Mouse (Mus musculus) hindbrain, embryonic 10.5 days (tissue): ENCODE measurements at regions not wholly inside any gene's neighbourhood (a gene's known extent, or its start where the extent isn't known, plus 50 kb on each side); places are given as distances from the start of the nearest gene placed in this dataset.
"Not testable (repeated sequence)": the region's sequence is repeated elsewhere in the genome, so short reads cannot be mapped to it uniquely, and the experiment has no call there.

ENCODE experiments used
- DNase-seq: peaks from one replicate; pipeline ENCODE4 v3.0.0-alpha.2; 2017; ENCODE audit warnings: low spot score
- H3K27ac ChIP-seq: fragments of 300-500 bp; sonication (generic); 2 replicates; pipeline ENCODE4 v1.5.1; 2016; ENCODE audit warnings: mild to moderate bottlenecking, moderate library complexity
- H3K27me3 ChIP-seq: fragments of 300-500 bp; sonication (generic); 2 replicates; pipeline ENCODE4 v1.6.1; 2016; ENCODE audit warnings: mild to moderate bottlenecking; ENCODE audit not compliant: poor library complexity, insufficient read depth, severe bottlenecking
- H3K36me3 ChIP-seq: fragments of 300-500 bp; sonication (generic); 2 replicates; pipeline ENCODE4 v1.6.1; 2016; ENCODE audit warnings: mild to moderate bottlenecking, moderate library complexity
- H3K4me1 ChIP-seq: fragments of 300-500 bp; sonication (generic); replicated peaks from 2 replicates; pipeline ENCODE4 v1.6.1; 2016; ENCODE audit warnings: mild to moderate bottlenecking
- H3K4me3 ChIP-seq: fragments of 300-500 bp; sonication (generic); 2 replicates; pipeline ENCODE4 v1.5.1; 2016; ENCODE audit warnings: mild to moderate bottlenecking, moderate library complexity
- H3K9me3 ChIP-seq: fragments of 300-500 bp; sonication (generic); 2 replicates; pipeline ENCODE4 v1.6.1; 2016; ENCODE audit warnings: mild to moderate bottlenecking, moderate library complexity
- WGBS: fragments of 180-500 bp; shearing (Covaris S2); methylation state at CpG from one replicate; pipeline ENCODE4 v1.1.7; 2016; 5-methylcytosine and 5-hydroxymethylcytosine counted together

DNA sequence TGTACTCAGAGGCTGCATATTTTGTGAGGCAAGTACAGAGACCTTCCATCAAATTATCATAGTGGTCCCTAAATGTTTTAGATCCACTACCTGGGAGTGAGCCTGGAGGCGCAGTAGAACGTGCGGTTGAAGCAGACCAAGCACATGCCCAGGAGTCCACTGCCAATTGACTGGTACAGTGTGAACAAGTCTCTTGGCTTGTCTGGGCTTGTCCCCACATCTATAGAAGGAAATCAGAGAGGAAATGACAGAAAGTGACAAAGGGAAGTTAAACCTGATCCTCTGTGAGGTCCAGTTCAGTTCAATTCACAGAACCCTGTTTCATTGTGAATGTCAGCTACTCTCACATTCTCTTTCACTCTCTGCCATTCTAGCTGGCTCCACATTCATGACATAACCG is 151.0 kb upstream of the 2610301B20Rik start:
- Histone ChIP-seq H3K27me3 (no peaks in the 10 kb centered on the region), H3K4me1 (no peaks in the 10 kb centered on the region), H3K9me3 (no peaks in the 10 kb centered on the region), H3K4me3 (no peak overlapping the region), H3K27ac (no peak overlapping the region), H3K36me3 (no peaks in the 10 kb centered on the region)
- 85% methylated on average over 4 of the region's 4 CpGs for WGBS
- DNase-seq: no peak

GRCm38 (mm10) chr4:10727894-10728293 is 146.4 kb upstream of the 2610301B20Rik start:
- WGBS: 86% methylated on average over 3 of the region's 3 CpGs
- no peak for DNase-seq
- H3K27ac ChIP-seq: no peak overlapping the region
- H3K4me1 ChIP-seq: no peaks in the 10 kb centered on the region
- H3K9me3 ChIP-seq: no peaks in the 10 kb centered on the region
- no peaks in the 10 kb centered on the region for H3K36me3 ChIP-seq
- H3K27me3 ChIP-seq: no peaks in the 10 kb centered on the region
- no peak overlapping the region for H3K4me3 ChIP-seq

DNA sequence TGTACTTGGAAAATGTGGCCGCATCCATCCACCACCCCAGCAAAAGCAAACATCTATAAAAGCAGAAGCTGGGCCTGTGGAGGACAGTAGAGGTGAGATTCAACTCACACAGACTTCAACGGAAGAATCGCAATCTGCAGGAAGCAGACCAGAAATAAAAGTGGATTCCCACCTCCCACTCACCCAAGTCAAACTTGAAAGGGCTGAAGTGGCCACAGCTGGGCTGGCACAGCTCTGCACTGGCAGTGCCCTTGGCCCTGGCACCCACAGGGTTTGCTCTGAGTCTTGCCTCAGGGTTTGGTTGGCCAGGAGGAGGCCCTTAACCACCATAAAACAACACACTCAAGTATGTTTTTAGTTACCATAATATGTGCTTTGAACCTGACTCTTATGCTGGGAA is 129.1 kb upstream of the 2610301B20Rik start:
- 90% methylated on average over 3 of the region's 3 CpGs for WGBS

DNA sequence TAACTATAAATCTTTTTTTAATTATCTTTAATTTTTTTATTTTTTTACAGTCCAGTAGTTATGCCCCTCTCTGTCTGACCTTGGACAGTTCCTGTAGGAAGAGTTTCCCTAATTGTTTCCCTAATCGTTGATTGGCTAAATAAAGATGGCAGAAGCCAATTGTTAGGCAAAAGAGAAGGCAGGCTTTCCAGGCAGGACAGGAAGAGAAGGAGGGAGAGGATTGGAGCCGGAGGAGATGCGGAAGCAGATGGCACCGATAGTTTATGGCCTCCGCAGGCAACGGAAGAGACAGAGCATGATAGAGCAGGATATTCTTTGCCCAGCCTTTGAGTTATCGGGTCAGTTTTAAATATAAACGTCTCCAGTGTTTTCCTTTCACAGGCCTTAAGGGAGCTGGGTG is 125.5 kb upstream of the 2610301B20Rik start:
- no peaks in the 10 kb centered on the region for H3K9me3 ChIP-seq
- no peaks in the 10 kb centered on the region for H3K27me3 ChIP-seq
- no peak for DNase-seq
- no peak overlapping the region for H3K4me3 ChIP-seq
- H3K27ac ChIP-seq: no peak overlapping the region
- 86% methylated on average over 8 of the region's 8 CpGs for WGBS
- H3K4me1 ChIP-seq: no peaks in the 10 kb centered on the region
- no peaks in the 10 kb centered on the region for H3K36me3 ChIP-seq

More for the DNA sequence above, 129.1 kb upstream of the 2610301B20Rik start:
- Histone ChIP-seq H3K36me3 (no peaks in the 10 kb centered on the region), H3K4me1 (no peaks in the 10 kb centered on the region), H3K9me3 (no peaks in the 10 kb centered on the region), H3K4me3 (no peak overlapping the region), H3K27ac (no peak overlapping the region), H3K27me3 (no peaks in the 10 kb centered on the region)
- no peak for DNase-seq

DNA sequence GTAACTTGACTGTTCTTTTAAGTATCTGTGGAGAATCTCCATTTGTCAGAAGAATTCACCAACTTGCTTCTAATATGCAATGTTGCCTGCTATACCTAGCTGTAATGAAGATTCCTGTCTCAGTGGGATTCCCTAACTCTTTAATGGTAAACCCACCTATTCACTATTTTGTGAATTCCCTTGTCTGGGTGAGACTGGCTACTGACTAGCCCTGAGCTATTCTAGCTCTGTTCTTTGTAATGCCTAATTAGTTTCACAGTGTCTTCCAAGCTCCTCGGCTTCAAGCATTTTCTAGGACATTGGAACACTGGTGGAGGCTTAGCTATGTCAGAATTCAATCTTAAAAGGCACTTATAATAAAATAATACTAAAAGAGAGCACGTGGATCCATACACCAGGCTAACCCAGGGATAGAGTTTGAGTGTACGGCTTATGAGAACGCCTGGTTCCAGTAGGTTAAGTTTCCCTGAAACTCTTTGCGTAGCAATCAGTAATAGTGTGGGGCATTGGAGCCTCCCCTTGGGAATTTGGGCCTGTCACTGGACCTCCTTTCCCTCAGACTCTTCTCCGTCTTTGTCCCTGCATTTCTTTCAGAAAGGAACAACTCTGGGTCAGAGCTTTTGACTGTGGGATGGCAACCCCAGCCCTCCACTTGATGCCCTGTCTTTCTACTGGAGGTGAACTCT is 123.8 kb upstream of the 2610301B20Rik start:
- H3K4me1 ChIP-seq: not testable (repeated sequence)

DNA sequence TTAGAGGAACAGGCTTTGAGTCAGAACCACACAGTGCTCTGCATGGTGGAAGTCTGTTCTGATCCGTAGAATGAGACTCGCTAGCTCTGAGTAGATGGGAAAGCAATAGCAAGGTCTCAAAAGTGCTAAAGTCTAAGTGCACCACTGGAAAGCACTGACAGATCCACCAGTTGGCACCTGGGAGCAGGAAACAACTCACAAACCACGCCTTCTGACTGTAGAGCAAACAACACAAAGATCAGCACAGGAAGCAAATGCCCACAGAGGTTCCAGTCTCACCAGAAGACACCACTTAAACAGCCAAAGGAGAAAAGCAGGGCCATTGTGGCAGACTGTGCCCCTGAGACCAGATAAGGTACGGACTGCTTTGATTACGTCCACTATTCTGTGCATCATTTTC is 121.1 kb upstream of the 2610301B20Rik start:
- 82% methylated on average over 5 of the region's 5 CpGs for WGBS
- no peak for DNase-seq
- no peak overlapping the region for H3K27ac ChIP-seq
- no peaks in the 10 kb centered on the region for H3K9me3 ChIP-seq
- no peaks in the 10 kb centered on the region for H3K27me3 ChIP-seq
- H3K4me3 ChIP-seq: no peak overlapping the region
- no peaks in the 10 kb centered on the region for H3K4me1 ChIP-seq
- no peaks in the 10 kb centered on the region for H3K36me3 ChIP-seq

More for the DNA sequence above, 123.8 kb upstream of the 2610301B20Rik start:
- DNase-seq, H3K9me3 ChIP-seq, H3K27ac ChIP-seq, H3K4me3 ChIP-seq, H3K27me3 ChIP-seq, H3K36me3 ChIP-seq: not testable (repeated sequence)
- WGBS: 63% methylated on average over 6 of the region's 6 CpGs

DNA sequence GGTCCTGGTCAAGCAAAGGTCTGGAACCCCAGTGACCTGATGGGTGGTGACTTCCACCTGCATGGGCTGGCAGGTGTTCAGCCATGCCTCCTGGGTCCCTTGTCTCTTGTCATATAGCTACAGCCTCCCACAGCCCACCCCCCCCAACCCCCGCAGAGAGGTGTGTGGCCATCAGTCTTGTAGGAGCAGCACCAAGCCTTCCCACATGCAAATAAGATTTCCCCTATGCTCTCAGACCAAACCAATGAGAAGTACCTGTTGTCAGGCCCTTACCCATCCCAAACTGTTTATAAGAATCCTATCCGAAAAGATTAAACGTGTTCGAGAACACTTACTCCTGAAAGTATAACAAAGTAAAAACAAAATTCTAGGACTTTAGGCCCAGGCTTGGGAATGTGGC is 114.8 kb upstream of the 2610301B20Rik start:
- no peaks in the 10 kb centered on the region for H3K9me3 ChIP-seq
- no peaks in the 10 kb centered on the region for H3K4me1 ChIP-seq
- no peaks in the 10 kb centered on the region for H3K27me3 ChIP-seq
- no peaks in the 10 kb centered on the region for H3K36me3 ChIP-seq
- no peak overlapping the region for H3K27ac ChIP-seq
- no peak for DNase-seq
- WGBS: 88% methylated on average over 4 of the region's 4 CpGs
- no peak overlapping the region for H3K4me3 ChIP-seq

DNA sequence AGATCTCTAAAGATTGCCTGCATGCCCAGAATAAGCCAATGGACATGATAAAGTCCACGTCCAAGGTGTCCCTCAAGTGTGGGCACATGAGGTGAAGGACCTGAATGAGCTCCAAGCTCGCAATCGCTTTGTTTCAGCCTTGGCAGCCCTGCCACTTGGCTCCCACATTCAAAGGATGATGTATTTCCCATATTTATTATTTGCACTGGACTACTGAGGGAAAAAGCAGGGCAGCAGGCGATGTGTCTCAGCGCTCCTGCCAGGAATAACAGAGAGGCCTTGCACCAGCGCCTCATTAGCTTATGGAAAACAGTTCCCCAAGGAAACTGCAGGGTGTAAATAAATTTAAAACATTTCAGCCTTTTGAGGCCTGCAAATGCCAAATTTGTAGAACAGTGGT is 106.6 kb upstream of the 2610301B20Rik start:
- Histone ChIP-seq H3K27me3 (no peaks in the 10 kb centered on the region), H3K27ac (no peak overlapping the region), H3K4me3 (no peak overlapping the region), H3K4me1 (no peaks in the 10 kb centered on the region), H3K9me3 (no peaks in the 10 kb centered on the region), H3K36me3 (no peaks in the 10 kb centered on the region)
- DNase-seq: no peak
- WGBS: 91% methylated on average over 6 of the region's 6 CpGs

DNA sequence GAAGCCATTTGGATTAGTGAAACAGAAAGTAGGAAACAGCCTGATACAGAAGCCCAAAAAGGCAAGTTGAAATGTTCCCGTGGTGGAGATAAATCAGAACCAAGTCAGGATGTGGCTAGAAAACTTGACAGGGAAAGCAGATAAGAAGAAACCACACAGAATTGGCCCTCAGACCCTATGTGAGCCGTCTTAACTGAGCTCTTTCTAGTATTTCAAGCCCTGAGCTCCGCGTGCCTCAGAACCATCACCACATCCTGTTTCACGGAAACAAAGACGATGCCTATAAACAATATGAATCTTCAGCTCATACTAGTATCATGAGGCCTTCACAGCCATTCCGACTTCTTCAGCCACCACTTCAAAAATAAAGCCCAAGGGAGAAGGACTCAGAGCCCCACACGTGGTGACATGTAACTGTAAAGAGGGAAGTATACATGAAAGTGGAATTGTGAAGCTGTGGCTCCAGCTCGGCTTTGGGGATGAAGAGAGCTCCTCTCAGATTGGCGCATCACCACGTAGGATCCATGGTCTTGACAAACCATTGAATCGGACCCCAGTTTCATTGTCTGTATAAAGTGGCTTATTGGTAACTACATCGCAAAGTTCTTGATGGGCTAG is 104.2 kb upstream of the 2610301B20Rik start:
- Histone ChIP-seq H3K36me3 (no peaks in the 10 kb centered on the region), H3K4me3 (no peak overlapping the region), H3K27ac (no peak overlapping the region), H3K9me3 (no peaks in the 10 kb centered on the region), H3K4me1 (no peaks in the 10 kb centered on the region), H3K27me3 (no peaks in the 10 kb centered on the region)
- 92% methylated on average over 13 of the region's 13 CpGs for WGBS
- no peak for DNase-seq

- Histone ChIP-seq H3K36me3 (no peaks in the 10 kb centered on the region), H3K4me3 (no peak overlapping the region), H3K9me3 (no peaks in the 10 kb centered on the region), H3K27me3 (no peaks in the 10 kb centered on the region), H3K4me1 (no peaks in the 10 kb centered on the region), H3K27ac (no peak overlapping the region)
- peak; percentile 25 for DNase-seq
- 50% methylated on average over 3 of the region's 3 CpGs for WGBS
These were observed 99.6 kb upstream of the 2610301B20Rik start for GRCm38 (mm10) chr4:10774557-10775215.

DNA sequence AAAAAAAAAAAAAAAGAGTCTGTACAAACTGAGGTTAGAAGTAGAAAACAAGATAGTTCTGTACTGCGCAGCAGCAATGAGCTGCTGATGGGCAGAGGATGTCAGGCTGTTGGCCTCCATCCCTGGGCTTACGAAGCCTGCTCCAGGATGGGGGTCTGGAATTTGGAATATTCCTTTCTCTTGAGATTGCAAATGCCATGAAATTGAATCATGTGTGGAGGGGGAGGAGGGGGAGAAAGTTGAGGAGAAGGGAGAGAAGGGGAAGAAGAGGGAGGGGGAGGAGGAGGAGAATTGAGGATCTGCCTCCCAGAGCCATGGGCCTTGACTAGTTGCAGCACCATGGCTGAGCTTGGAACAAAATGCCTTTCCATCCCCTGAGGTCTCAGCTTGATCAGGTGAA is 87.6 kb upstream of the 2610301B20Rik start:
- DNase-seq: no peak
- no peaks in the 10 kb centered on the region for H3K27me3 ChIP-seq
- no peak overlapping the region for H3K4me3 ChIP-seq
- no peaks in the 10 kb centered on the region for H3K36me3 ChIP-seq
- H3K27ac ChIP-seq: no peak overlapping the region
- WGBS: 84% methylated on average over 2 of the region's 2 CpGs
- no peaks in the 10 kb centered on the region for H3K9me3 ChIP-seq
- no peaks in the 10 kb centered on the region for H3K4me1 ChIP-seq

DNA sequence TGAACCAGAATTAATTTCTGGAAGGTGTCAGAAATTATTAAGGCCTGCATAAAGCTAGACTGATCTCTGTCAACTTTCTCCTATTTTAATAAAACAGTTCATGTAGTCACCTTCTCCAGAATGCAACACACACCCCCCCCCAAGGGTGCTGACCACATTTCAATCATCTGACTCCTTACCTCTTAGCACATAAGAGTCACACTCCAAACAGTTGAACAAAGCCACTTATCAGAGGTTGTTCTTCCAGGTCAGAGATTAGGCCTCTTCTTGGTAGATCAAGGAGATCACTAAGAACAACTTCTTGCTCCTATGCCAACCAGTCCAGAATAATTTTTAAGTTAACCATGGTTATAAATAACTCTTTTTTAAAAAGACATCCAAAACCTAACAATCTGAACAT is 86.0 kb upstream of the 2610301B20Rik start:
- H3K36me3 ChIP-seq: no peaks in the 10 kb centered on the region
- no peaks in the 10 kb centered on the region for H3K4me1 ChIP-seq
- no peak overlapping the region for H3K27ac ChIP-seq
- H3K9me3 ChIP-seq: no peaks in the 10 kb centered on the region
- no peaks in the 10 kb centered on the region for H3K27me3 ChIP-seq
- no peak overlapping the region for H3K4me3 ChIP-seq
- no peak for DNase-seq

DNA sequence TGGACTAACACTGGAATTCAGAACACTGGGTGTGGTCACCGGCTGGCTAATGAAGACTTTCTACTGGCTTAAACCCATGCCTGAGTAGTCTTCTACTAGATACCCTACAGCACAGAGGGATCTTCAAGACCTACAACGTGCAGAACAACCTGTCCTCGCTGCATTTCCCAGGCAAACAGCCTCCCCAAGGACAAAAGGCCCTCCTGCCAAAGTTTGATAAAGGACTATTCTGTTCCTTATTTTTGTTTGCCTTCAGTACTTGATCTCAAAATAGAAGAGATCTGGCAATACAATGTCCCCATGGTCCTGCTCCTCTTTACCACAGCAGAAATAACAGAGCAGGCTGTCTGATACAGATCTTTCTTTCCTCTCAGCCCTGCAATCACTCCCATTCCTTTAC is 85.2 kb upstream of the 2610301B20Rik start:
- DNase-seq: no peak
- Histone ChIP-seq H3K27me3 (no peaks in the 10 kb centered on the region), H3K4me3 (no peak overlapping the region), H3K27ac (no peak overlapping the region), H3K9me3 (no peaks in the 10 kb centered on the region), H3K36me3 (no peaks in the 10 kb centered on the region), H3K4me1 (no peaks in the 10 kb centered on the region)
- 74% methylated on average over 3 of the region's 3 CpGs for WGBS
